Mouse (Mus musculus): ENCODE data around the gene Ltbp2.

The Ltbp2 gene

GRCm38 (mm10) chr12:84801532-84802110, 74.7 kb downstream of the Ltbp2 start:
- DNase-seq = no peak

- DNase-seq = no peak
These were observed 75.9 kb downstream of the Ltbp2 start for GRCm38 (mm10) chr12:84800419-84800818.

- DNase-seq = no peak
These were observed 77.2 kb downstream of the Ltbp2 start for GRCm38 (mm10) chr12:84799086-84799485.

- no peak for DNase-seq
These were observed 81.7 kb downstream of the Ltbp2 start for GRCm38 (mm10) chr12:84794647-84795046.

GRCm38 (mm10) chr12:84792629-84793028, 83.7 kb downstream of the Ltbp2 start:
- no peak for DNase-seq

GRCm38 (mm10) chr12:84790853-84791252, 85.5 kb downstream of the Ltbp2 start:
- DNase-seq = no peak

GRCm38 (mm10) chr12:84786091-84786490, 90.2 kb downstream of the Ltbp2 start:
- no peak for DNase-seq

- peak; percentile 85 for DNase-seq
These were observed 91.5 kb downstream of the Ltbp2 start for GRCm38 (mm10) chr12:84784604-84785381.

GRCm38 (mm10) chr12:84776229-84776628, 100.1 kb downstream of the Ltbp2 start:
- DNase-seq = no peak

- no peak for DNase-seq
These were observed 102.0 kb downstream of the Ltbp2 start for GRCm38 (mm10) chr12:84774376-84774775.

GRCm38 (mm10) chr12:84773476-84773875, 102.9 kb downstream of the Ltbp2 start:
- DNase-seq = no peak

GRCm38 (mm10) chr12:84772726-84773441, 103.4 kb downstream of the Ltbp2 start, which contains the start of the genes Npc2 and Isca2:
Gene Npc2 (minus strand): TSS chr12:84773152.
Gene Isca2 (plus strand): TSS chr12:84773251.
- DNase-seq = peak; percentile 94 to 95

GRCm38 (mm10) chr12:84771981-84772520, 104.3 kb downstream of the Ltbp2 start:
- DNase-seq = no peak

- DNase-seq = no peak
These were observed 106.7 kb downstream of the Ltbp2 start for GRCm38 (mm10) chr12:84769624-84770023.

- no peak for DNase-seq
These were observed 108.8 kb downstream of the Ltbp2 start for GRCm38 (mm10) chr12:84767510-84767909.

GRCm38 (mm10) chr12:84766113-84766735, 110.1 kb downstream of the Ltbp2 start:
- no peak for DNase-seq

- DNase-seq = no peak
These were observed 110.8 kb downstream of the Ltbp2 start for GRCm38 (mm10) chr12:84765506-84765905.

- DNase-seq = no peak
These were observed 111.6 kb downstream of the Ltbp2 start for GRCm38 (mm10) chr12:84764756-84765155.

GRCm38 (mm10) chr12:84763577-84764218, 112.6 kb downstream of the Ltbp2 start:
- DNase-seq = no peak

- no peak for DNase-seq
These were observed 113.8 kb downstream of the Ltbp2 start for GRCm38 (mm10) chr12:84762532-84762931.

- peak; percentile 25 to 28 for DNase-seq
These were observed 117.3 kb downstream of the Ltbp2 start for GRCm38 (mm10) chr12:84759063-84759462.

- DNase-seq = no peak
These were observed 120.3 kb downstream of the Ltbp2 start for GRCm38 (mm10) chr12:84756016-84756415.
